Mouse (Mus musculus) thymus, adult 2 months (tissue): Measurements from ENCODE around the gene Prex1.

Experiments used
- CTCF ChIP-seq: fragments of 200-500 bp; IDR thresholded peaks from 2 replicates; pipeline ENCODE4 v1.5.1; 2012; ENCODE audit warnings: mild to moderate bottlenecking, control low read depth, low read length, moderate library complexity, borderline replicate concordance; ENCODE audit not compliant: control insufficient read depth, poor library complexity, insufficient read depth; ENCODE audit errors: extremely low read depth
- POLR2A ChIP-seq: fragments of 200-500 bp; IDR thresholded peaks from 2 replicates; pipeline ENCODE4 v1.6.1; 2012; ENCODE audit warnings: mild to moderate bottlenecking, low read length, control low read depth, moderate library complexity; ENCODE audit not compliant: control insufficient read depth, poor library complexity, insufficient read depth; ENCODE audit errors: extremely low read depth

GRCm38 (mm10) chr2:166552657-166553056 is 161.0 kb downstream of the Prex1 start:
- TF ChIP-seq POLR2A (no peak), CTCF (no peak)
